Mouse (Mus musculus): ENCODE measurements around the gene 2310039H08Rik. TPM values are rescaled to one million over a fixed set of nuclear protein-coding genes. Genes with fewer than 3 reads are reported as not detected.
A peak's percentile ranks its signal among the peaks of the same experiment; 100 is the strongest.
"Not testable (repeated sequence)": the region's sequence is repeated elsewhere in the genome, so short reads cannot be mapped to it uniquely, and the experiment has no call there.

The 2310039H08Rik gene
- polyA plus RNA-seq, 1 experiment = 70.6 TPM

DNA sequence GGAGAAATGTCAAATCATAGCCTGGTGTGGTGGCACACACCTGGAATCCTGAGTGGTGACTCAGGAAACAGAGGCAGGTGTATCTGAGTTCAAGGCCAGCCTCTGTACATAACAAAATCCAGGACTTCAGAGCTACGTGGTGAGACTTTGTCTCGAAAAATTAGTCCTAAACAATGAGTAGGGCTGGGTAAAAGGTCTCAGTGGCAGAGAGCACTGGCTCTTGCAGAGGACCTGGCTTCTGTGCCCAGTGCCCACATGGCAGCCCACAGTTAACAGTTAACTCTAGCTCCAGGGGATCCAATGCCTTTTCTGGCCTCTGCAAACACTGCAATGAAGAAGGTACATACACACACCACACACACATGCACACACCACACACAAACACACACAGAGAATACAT is 24.6 kb upstream of the 2310039H08Rik start:
- H3K27ac ChIP-seq (replicated peaks; ENCODE audit: low read depth, low read length) = no peak overlapping the region
- 0 out of 2 replicates have a peak, but pooled peaks cover 4% of the 10 kb centered on the region for H3K4me1 ChIP-seq (ENCODE audit: control insufficient read depth, insufficient read depth, insufficient read length, low read length)
- no peak overlapping the region for H3K4me3 ChIP-seq (ENCODE audit: insufficient read depth, low read depth, low read length)

DNA sequence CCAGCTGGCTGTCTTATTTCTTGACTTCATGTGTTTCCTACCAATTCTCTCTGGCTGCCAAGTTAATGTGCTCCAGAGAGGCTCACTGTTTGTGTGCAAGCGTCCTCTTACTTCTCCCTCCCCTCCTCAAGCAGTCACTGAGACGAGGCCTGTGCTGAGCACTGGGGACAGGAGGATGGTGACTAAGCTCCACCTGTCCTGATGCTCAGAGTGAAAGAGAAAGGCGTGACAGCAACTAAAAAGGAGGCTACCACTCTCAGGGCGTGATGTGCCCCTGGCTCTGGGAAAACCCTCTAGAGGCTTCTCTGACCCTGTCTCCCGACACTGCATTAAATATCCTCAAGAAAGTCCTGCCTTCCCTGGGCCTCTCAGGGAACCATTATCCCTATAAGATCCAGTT is 23.2 kb upstream of the 2310039H08Rik start:
- Histone ChIP-seq H3K27ac (replicated peaks; ENCODE audit: low read depth, low read length) (no peak overlapping the region), H3K4me1 (ENCODE audit: control insufficient read depth, insufficient read depth, insufficient read length, low read length) (0 out of 2 replicates have a peak, but pooled peaks cover 4% of the 10 kb centered on the region), H3K4me3 (ENCODE audit: insufficient read depth, low read depth, low read length) (no peak overlapping the region)

DNA sequence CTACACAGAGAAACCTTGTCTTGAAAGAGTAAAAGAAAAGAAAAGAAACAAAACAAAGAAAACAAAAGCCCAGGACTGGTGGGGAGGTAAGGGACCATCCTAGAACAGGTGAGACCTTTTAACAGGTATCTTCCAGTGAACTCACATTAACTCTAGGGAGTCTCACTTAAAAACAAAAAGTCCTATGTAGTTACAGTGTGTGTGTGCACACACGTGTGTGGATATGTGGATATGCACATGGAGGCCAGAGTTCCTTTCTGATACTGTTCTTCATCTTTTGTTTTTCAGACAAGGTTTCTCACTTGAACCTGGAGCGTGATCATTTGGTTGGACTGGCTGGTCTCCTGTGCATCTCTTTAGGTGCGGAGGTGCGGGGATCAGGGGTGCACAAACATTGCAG is 21.9 kb upstream of the 2310039H08Rik start:
- Histone ChIP-seq H3K4me1 (ENCODE audit: control insufficient read depth, insufficient read depth, insufficient read length, low read length) (0 out of 2 replicates have a peak, but pooled peaks cover 4% of the 10 kb centered on the region), H3K27ac (replicated peaks; ENCODE audit: low read depth, low read length) (no peak overlapping the region; the same call in 1 of the 2 replicates), H3K4me3 (ENCODE audit: insufficient read depth, low read depth, low read length) (peak overlapping the region; percentile 84; the same call in 1 of the 2 replicates)

DNA sequence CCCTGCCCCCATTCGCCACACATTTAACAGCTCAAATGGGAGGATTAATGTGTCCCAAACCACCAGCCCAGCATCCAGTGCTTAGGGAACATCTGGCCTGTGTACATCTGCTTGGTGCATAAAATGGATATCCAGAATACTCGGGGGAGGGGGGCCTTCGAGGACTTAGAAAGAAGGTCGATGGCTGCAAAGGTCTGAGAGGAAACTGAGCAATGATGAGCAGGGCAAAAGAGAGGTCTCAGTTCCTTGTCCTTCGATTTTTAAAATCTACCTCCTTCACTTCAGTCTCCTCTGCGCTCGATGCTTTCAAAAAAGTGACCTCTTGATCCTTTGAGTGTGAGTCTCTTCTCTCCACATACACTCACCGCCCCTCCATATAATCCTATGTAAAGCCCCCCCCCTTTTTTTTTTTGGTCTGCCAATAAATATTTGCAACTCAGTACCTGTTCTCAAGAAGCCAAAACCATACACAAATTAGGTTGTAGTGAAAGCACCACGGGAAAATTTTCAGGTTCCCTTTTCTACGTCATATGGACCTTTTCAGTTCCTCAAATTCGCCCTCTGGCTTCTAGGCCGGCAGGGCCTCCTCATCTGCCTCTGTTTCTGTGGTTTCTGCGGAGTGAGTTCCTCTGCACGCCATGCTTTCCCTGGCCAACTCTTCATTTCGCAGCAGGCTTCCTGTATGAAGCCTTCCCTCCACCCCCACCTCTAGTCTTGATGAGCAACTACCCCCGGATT is 21.2 kb upstream of the 2310039H08Rik start:
- H3K4me1 ChIP-seq (ENCODE audit: control insufficient read depth, insufficient read depth, insufficient read length, low read length) = 0 out of 2 replicates have a peak, but pooled peaks cover 4% of the 10 kb centered on the region

DNA sequence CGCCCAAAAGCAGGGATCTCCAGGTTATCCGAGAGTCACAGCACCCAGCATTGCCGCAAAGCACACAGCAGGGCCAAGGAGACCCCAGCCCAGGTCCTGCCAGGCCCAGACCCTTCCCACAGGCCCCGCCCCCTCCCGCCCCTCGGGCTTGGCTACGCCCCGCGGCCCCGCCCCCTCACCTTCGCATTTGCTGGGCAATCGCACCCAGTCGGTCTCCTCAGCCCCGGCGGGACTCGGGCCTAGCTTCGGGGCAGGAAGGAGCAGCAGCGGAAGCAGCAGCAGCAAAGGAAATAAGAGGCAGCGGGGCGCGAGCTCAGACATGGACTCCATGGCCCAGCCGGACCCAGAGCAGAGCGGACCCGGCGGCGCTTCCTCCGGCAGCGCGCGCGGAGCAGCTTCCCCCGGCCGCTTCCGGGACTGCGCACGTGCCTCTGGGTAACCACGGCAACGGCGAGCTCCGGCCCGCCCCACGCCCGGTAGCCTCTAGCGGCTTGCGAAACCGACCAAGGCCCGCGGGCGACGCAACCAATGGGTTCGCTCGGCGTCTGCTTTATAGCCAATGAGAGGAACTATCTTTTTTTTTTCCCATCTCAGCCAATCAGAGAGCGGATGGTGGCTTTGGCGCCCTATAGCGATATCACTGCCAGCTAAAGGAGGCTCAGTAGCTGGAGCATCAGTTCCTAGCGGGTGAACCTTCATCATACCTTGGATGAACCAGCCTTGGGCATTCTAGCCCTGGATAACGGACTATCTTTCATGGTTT is 20.5 kb upstream of the 2310039H08Rik start, which contains the start of gene Cnpy3:
Cnpy3 (minus strand) TSS at position 421 of the 763 bp plus-strand sequence.
- Histone ChIP-seq H3K27ac (replicated peaks; ENCODE audit: low read depth, low read length) (peak within 1 kb of the TSS; percentile 83), H3K4me1 (ENCODE audit: control insufficient read depth, insufficient read depth, insufficient read length, low read length) (0 out of 2 replicates have a peak, but pooled peaks cover 4% of the 10 kb centered on the region), H3K4me3 (ENCODE audit: insufficient read depth, low read depth, low read length) (peak within 1 kb of the TSS; percentile 84)

More for the DNA sequence above, 21.2 kb upstream of the 2310039H08Rik start:
- H3K27ac ChIP-seq (replicated peaks; ENCODE audit: low read depth, low read length) = peak overlapping the region; percentile 83
- peak overlapping the region; percentile 84 for H3K4me3 ChIP-seq (ENCODE audit: insufficient read depth, low read depth, low read length)

- Histone ChIP-seq H3K27ac (replicated peaks; ENCODE audit: low read depth, low read length) (no peak overlapping the region), H3K4me1 (ENCODE audit: control insufficient read depth, insufficient read depth, insufficient read length, low read length) (no peaks in the 10 kb centered on the region), H3K4me3 (ENCODE audit: insufficient read depth, low read depth, low read length) (no peak overlapping the region)
Observed at GRCm38 (mm10) chr17:46758753-46759152, 13.7 kb upstream of the 2310039H08Rik start.

DNA sequence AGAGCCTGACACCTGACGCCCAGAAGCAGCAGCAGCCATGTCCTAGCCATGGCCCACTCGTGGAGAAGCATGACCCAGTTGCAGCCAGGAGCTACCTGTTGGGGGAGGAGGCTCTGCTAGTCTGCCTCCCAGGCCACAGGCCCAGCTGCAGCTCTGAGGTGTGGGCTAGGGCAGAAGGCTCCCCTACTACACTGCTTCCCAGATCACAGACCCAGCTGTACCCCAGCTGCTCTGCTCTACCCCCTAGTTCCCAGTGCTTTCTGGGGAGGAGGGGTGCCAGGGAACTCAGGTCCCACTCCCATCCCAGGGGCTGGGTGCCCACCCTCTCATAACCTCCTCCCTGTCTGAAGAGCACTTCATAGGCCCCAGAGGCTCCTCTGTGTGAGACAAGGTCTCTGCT is 8.9 kb upstream of the 2310039H08Rik start, which contains the start of gene Ptcra:
Ptcra (minus strand) TSS at position 169 of the 400 bp plus-strand sequence.
- no peak within 1 kb of the TSS for H3K4me3 ChIP-seq (ENCODE audit: insufficient read depth, low read depth, low read length)

GRCm38 (mm10) chr17:46764916-46765315 is 7.5 kb upstream of the 2310039H08Rik start:
- not testable (repeated sequence) for H3K27ac ChIP-seq (replicated peaks; ENCODE audit: low read depth, low read length); H3K4me3 ChIP-seq (ENCODE audit: insufficient read depth, low read depth, low read length); H3K4me1 ChIP-seq (ENCODE audit: control insufficient read depth, insufficient read depth, insufficient read length, low read length)

More for the DNA sequence above, 8.9 kb upstream of the 2310039H08Rik start, which contains the start of gene Ptcra:
- no peak within 1 kb of the TSS for H3K27ac ChIP-seq (replicated peaks; ENCODE audit: low read depth, low read length)
- no peaks in the 10 kb centered on the region for H3K4me1 ChIP-seq (ENCODE audit: control insufficient read depth, insufficient read depth, insufficient read length, low read length)

GRCm38 (mm10) chr17:46767868-46768267 is 4.6 kb upstream of the 2310039H08Rik start:
- H3K4me3 ChIP-seq (ENCODE audit: insufficient read depth, low read depth, low read length) = no peak overlapping the region
- peaks cover 4% of the 10 kb centered on the region; the same call in 1 of the 2 replicates for H3K4me1 ChIP-seq (ENCODE audit: control insufficient read depth, insufficient read depth, insufficient read length, low read length)
- H3K27ac ChIP-seq (replicated peaks; ENCODE audit: low read depth, low read length) = no peak overlapping the region

GRCm38 (mm10) chr17:46770546-46770945 is 1.9 kb upstream of the 2310039H08Rik start:
- Histone ChIP-seq H3K4me3 (ENCODE audit: insufficient read depth, low read depth, low read length) (no peak overlapping the region), H3K27ac (replicated peaks; ENCODE audit: low read depth, low read length) (no peak overlapping the region), H3K4me1 (ENCODE audit: control insufficient read depth, insufficient read depth, insufficient read length, low read length) (peaks cover 4% of the 10 kb centered on the region; the same call in 1 of the 2 replicates)

DNA sequence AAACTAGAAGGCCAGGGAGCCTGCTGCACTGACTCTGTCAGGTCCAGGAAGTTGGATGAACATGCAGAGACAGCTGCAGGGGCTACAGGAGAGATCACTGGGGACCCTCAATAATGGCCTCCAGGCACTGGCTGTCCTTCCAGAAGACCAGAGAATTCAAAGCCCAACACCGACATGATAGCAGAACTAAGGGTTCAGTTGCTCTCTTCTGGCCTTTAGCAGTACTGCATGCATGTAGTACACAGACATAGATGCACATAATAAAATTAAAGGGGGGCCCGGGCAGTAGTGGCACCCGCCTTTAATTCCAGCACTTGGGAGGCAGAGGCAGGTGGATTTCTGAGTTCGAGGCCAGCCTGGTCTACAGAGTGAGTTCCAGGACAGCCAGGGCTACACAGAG is 1.4 kb upstream of the 2310039H08Rik start:
- Histone ChIP-seq H3K4me1 (ENCODE audit: control insufficient read depth, insufficient read depth, insufficient read length, low read length) (peaks cover 4% of the 10 kb centered on the region; the same call in 1 of the 2 replicates), H3K27ac (replicated peaks; ENCODE audit: low read depth, low read length) (no peak overlapping the region), H3K4me3 (ENCODE audit: insufficient read depth, low read depth, low read length) (no peak overlapping the region)

- H3K4me1 ChIP-seq (ENCODE audit: control insufficient read depth, insufficient read depth, insufficient read length, low read length) = peaks cover 4% of the 10 kb centered on the region; the same call in 1 of the 2 replicates
- peak overlapping the region; percentile 68 for H3K4me3 ChIP-seq (ENCODE audit: insufficient read depth, low read depth, low read length)
- H3K27ac ChIP-seq (replicated peaks; ENCODE audit: low read depth, low read length) = no peak overlapping the region
Observed at GRCm38 (mm10) chr17:46771616-46772015, 819 bp upstream of the 2310039H08Rik start.

- Histone ChIP-seq H3K4me1 (ENCODE audit: control insufficient read depth, insufficient read depth, insufficient read length, low read length) (peaks cover 4% of the 10 kb centered on the region; the same call in 1 of the 2 replicates), H3K4me3 (ENCODE audit: insufficient read depth, low read depth, low read length) (peak overlapping the region; percentile 68), H3K27ac (replicated peaks; ENCODE audit: low read depth, low read length) (peak overlapping the region; percentile 66)
Observed at GRCm38 (mm10) chr17:46772038-46772403, 414 bp upstream of the 2310039H08Rik start.

DNA sequence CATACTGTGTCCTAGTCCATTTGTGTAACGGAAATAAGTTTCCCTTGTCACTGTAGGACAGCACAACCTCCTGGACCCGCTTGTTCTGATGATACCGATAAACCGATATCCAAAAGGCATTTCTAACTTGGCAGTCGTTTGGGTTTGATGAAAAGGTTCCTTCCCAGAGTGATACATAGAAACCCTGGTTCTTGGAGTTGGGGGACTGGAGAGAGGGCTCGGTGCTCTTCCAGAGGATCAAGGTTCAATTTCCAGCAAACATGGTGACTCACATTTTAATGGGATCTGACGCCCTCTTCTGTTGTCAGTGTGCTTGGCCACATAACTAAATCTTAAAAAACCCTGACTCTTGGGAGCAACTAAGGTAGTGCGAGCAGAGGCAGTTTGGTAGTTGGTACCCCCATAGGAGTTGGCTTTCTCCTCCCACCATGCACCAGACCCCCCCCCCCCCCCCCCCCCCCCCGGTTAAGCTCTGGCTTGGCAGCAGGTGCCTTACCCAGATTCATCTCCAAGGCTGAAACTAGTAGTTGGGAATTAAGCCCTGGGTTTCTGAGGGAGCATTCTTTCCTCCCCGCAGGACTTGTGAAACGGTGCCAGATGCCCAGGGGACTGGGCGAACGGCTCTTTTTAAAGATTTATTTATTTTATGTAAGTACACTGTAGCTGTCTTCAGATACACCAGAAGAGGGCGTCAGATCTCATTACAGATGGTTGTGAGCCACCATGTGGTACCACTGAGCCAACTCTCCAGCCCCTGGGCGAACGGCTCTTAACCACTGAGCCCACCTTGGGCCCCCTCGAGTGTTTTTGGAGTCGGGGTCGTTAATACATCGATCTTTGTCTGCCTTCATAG is 1.1 kb downstream of the 2310039H08Rik start:
- Histone ChIP-seq H3K4me3 (ENCODE audit: insufficient read depth, low read depth, low read length) (peak overlapping the region; percentile 82), H3K4me1 (ENCODE audit: control insufficient read depth, insufficient read depth, insufficient read length, low read length) (peaks cover 4% of the 10 kb centered on the region; the same call in 1 of the 2 replicates), H3K27ac (replicated peaks; ENCODE audit: low read depth, low read length) (peak overlapping the region; percentile 55)
